23 mouse cellular contexts compared by ENCODE assay signal in genomic region chr4:59197462-59197861, GRCm38 (mm10). TPM values are rescaled to one million over a fixed set of nuclear protein-coding genes. Genes with fewer than 3 reads are reported as not detected.
DNase-seq lines count a peak whose midpoint lies in the region; ATAC-seq and TF ChIP-seq lines count a peak whose summit lies in the region.
"Had no signal": no experiment of that assay in that cellular context is flagged by ENCODE, and none has a peak within 500 bp of the region (broad histone marks: within the 10 kb centered on the region; RNA-seq: fewer than 3 reads in every experiment).

No protein-coding gene starts in this region.

- WGBS in limb, embryonic 12.5 days, result 68% methylated on average over 3 of the region's 3 CpGs
- WGBS in limb, embryonic 10.5 days, result 65% methylated on average over 3 of the region's 3 CpGs
- WGBS in liver, embryonic 11.5 days, result 95% methylated on average over 3 of the region's 3 CpGs
- 91% methylated on average over 3 of the region's 3 CpGs for WGBS in olfactory bulb, adult 2 months

- no peaks in the 10 kb centered on the region for H3K27me3 ChIP-seq in limb, embryonic 12.5 days
- no peaks in the 10 kb centered on the region for H3K27me3 ChIP-seq in limb, embryonic 10.5 days (ENCODE audit: low read depth, poor library complexity, severe bottlenecking)
- no peaks in the 10 kb centered on the region for H3K27me3 ChIP-seq in liver, embryonic 11.5 days (replicated peaks; ENCODE audit: control insufficient read depth, insufficient read depth, low read length)
- H3K27me3 ChIP-seq: stomach, embryonic 15.5 days had no signal

- H3K27ac ChIP-seq in limb, embryonic 12.5 days, result peak overlapping the region; percentile 89
- no peak overlapping the region for H3K27ac ChIP-seq in limb, embryonic 10.5 days
- peak overlapping the region; percentile 28 for H3K27ac ChIP-seq in embryonic fibroblast, embryonic 13.5 days (ENCODE audit: insufficient read depth, low read length)
- peak overlapping the region; percentile 64; the same call in 1 of the 2 replicates for H3K27ac ChIP-seq in liver, embryonic 11.5 days (ENCODE audit: low read depth, low read length)
- H3K27ac ChIP-seq in olfactory bulb, adult 2 months (ENCODE audit: insufficient read depth, low read depth, low read length), result peak overlapping the region; percentile 40; the same call in 1 of the 2 replicates
- H3K27ac ChIP-seq: heart, adult 2 months; stomach, embryonic 15.5 days had no signal

- no peak for DNase-seq in limb, embryonic 10.5 days (ENCODE audit: low spot score)
- no peak for DNase-seq in liver, embryonic 11.5 days (ENCODE audit: low spot score)
- DNase-seq in layer of hippocampus, postnatal 36 days, result no peak
- no peak for DNase-seq in testis, postnatal 14 days (ENCODE audit: low spot score)
- DNase-seq: cerebellum, postnatal 14 days; forebrain, postnatal 0 days; heart, adult 2 months; kidney, adult 11 months; kidney, postnatal 25 days; lung, adult 2 months; lung, postnatal 36 days; retina, postnatal 1 day; spleen, adult 18-20 months; thymus, postnatal 14 days had no signal

- H3K4me1 ChIP-seq in limb, embryonic 12.5 days (replicated peaks), result peaks cover 61% of the 10 kb centered on the region
- peaks cover 35% of the 10 kb centered on the region for H3K4me1 ChIP-seq in limb, embryonic 10.5 days
- H3K4me1 ChIP-seq in embryonic fibroblast, embryonic 13.5 days (ENCODE audit: control insufficient read depth, insufficient read depth, low read length), result peaks cover 39% of the 10 kb centered on the region
- peaks cover 73% of the 10 kb centered on the region for H3K4me1 ChIP-seq in liver, embryonic 11.5 days (replicated peaks; ENCODE audit: control insufficient read depth, insufficient read depth, low read length)
- peaks cover 29% of the 10 kb centered on the region for H3K4me1 ChIP-seq in olfactory bulb, adult 2 months (ENCODE audit: control insufficient read depth, insufficient read depth, low read length)

- no peak overlapping the region for H3K4me3 ChIP-seq in limb, embryonic 12.5 days (replicated peaks)
- no peak overlapping the region for H3K4me3 ChIP-seq in limb, embryonic 10.5 days
- H3K4me3 ChIP-seq in embryonic fibroblast, embryonic 13.5 days (ENCODE audit: insufficient read depth, low read length), result no peak overlapping the region
- no peak overlapping the region for H3K4me3 ChIP-seq in liver, embryonic 11.5 days (ENCODE audit: low read depth, low read length)
- no peak overlapping the region for H3K4me3 ChIP-seq in olfactory bulb, adult 2 months (ENCODE audit: insufficient read depth, low read depth, low read length)
- H3K4me3 ChIP-seq: heart, adult 2 months; hindbrain, embryonic 10.5 days; midbrain, embryonic 10.5 days; stomach, embryonic 15.5 days had no signal

- TF ChIP-seq POLR2A in embryonic fibroblast, embryonic 13.5 days (IDR thresholded peaks at IDR 0.05; ENCODE audit: low read depth, low read length), result no peak
- no peak for TF ChIP-seq POLR2A in olfactory bulb, adult 2 months (IDR thresholded peaks at IDR 0.05; ENCODE audit: insufficient read depth, low read depth, low read length)

- no peaks in the 10 kb centered on the region for H3K9me3 ChIP-seq in limb, embryonic 12.5 days
- no peaks in the 10 kb centered on the region for H3K9me3 ChIP-seq in limb, embryonic 10.5 days (replicated peaks)
- H3K9me3 ChIP-seq in liver, embryonic 11.5 days (ENCODE audit: control insufficient read depth, low read length), result no peaks in the 10 kb centered on the region
- H3K9me3 ChIP-seq: hindbrain, embryonic 10.5 days; midbrain, embryonic 10.5 days; stomach, embryonic 15.5 days had no signal

- peak overlapping the region; percentile 40 for H3K4me2 ChIP-seq in limb, embryonic 12.5 days
- H3K4me2 ChIP-seq in liver, embryonic 11.5 days, result peak overlapping the region; percentile 59
- H3K4me2 ChIP-seq: stomach, embryonic 15.5 days had no signal

- peak; percentile 60; the same call in 1 of the 2 replicates for ATAC-seq in limb, embryonic 12.5 days (ENCODE audit: insufficient number of reproducible peaks, insufficient read depth, low FRiP score, low TSS enrichment, low read depth)
- ATAC-seq in liver, embryonic 11.5 days (replicated peaks; ENCODE audit: low FRiP score), result no peak
- ATAC-seq: forebrain, postnatal 0 days had no signal

- TF ChIP-seq CTCF in embryonic fibroblast, embryonic 13.5 days (IDR thresholded peaks at IDR 0.05; ENCODE audit: borderline replicate concordance, insufficient read depth, low read length), result no peak
- TF ChIP-seq CTCF in olfactory bulb, adult 2 months (IDR thresholded peaks at IDR 0.05; ENCODE audit: insufficient read depth, low read depth, low read length), result no peak

- no peaks in the 10 kb centered on the region for H3K36me3 ChIP-seq in limb, embryonic 12.5 days
- H3K36me3 ChIP-seq in limb, embryonic 10.5 days, result no peaks in the 10 kb centered on the region
- no peaks in the 10 kb centered on the region for H3K36me3 ChIP-seq in liver, embryonic 11.5 days (ENCODE audit: control insufficient read depth, insufficient read depth, low read length)
- H3K36me3 ChIP-seq: midbrain, embryonic 10.5 days; stomach, embryonic 15.5 days had no signal

- H3K9ac ChIP-seq in limb, embryonic 12.5 days (replicated peaks), result 0 out of 2 replicates have a peak overlapping the region, but pooled peaks have one; percentile 8
- H3K9ac ChIP-seq in liver, embryonic 11.5 days (ENCODE audit: low read depth, low read length), result no peak overlapping the region
- H3K9ac ChIP-seq: forebrain, postnatal 0 days; stomach, embryonic 15.5 days had no signal

RNA-seq across cellular contexts. Expression of gene Ugcg, which starts 8.4 kb away (rescaled TPM):
- 14.2 and 15.1 TPM in 2 replicates for polyA plus RNA-seq in limb, embryonic 12.5 days (2016; fragmentation: Nextera tagmentation; extraction: Ambion mirVana)
- polyA plus RNA-seq in limb, embryonic 10.5 days (2016; fragmentation: Nextera tagmentation; extraction: Ambion mirVana), result 8.7 and 9.2 TPM in 2 replicates
- polyA plus RNA-seq in embryonic fibroblast, embryonic 13.5 days (2011; ENCODE audit: insufficient read length, low read depth, missing spikeins), result 87.0 and 107 TPM in 2 replicates
- polyA plus RNA-seq in liver, embryonic 11.5 days (2014; fragmentation: Nextera tagmentation; extraction: Ambion mirVana), result 25.9 and 26.1 TPM in 2 replicates
- polyA plus RNA-seq in olfactory bulb, adult 2 months (2012; ENCODE audit: insufficient read depth, insufficient read length, low replicate concordance, missing spikeins), result 114 TPM in 1 of 2 replicates, not detected in the other
- 10 to 100 TPM; 67.3 to 75.2 TPM for total RNA-seq in layer of hippocampus, postnatal 36 days (2021)

RNA-seq across cellular contexts. Expression of gene AI481877, which starts 58.7 kb away (rescaled TPM):
- 0.04 TPM in 1 of 2 replicates, not detected in the other for polyA plus RNA-seq in limb, embryonic 12.5 days (2016; fragmentation: Nextera tagmentation; extraction: Ambion mirVana)
- not detected in 2 replicates for polyA plus RNA-seq in limb, embryonic 10.5 days (2016; fragmentation: Nextera tagmentation; extraction: Ambion mirVana)
- polyA plus RNA-seq in embryonic fibroblast, embryonic 13.5 days (2011; ENCODE audit: insufficient read length, low read depth, missing spikeins), result not detected in 2 replicates
- not detected in 2 replicates for polyA plus RNA-seq in liver, embryonic 11.5 days (2014; fragmentation: Nextera tagmentation; extraction: Ambion mirVana)
- polyA plus RNA-seq in olfactory bulb, adult 2 months (2012; ENCODE audit: insufficient read depth, insufficient read length, low replicate concordance, missing spikeins), result not detected in 2 replicates
- total RNA-seq in layer of hippocampus, postnatal 36 days (2021), result not detected
- total RNA-seq: forebrain, postnatal 0 days; gastrocnemius, adult 8-10 months; heart, adult 2 months; neutrophil, adult 5-6 weeks had no signal
- polyA plus RNA-seq: forebrain, postnatal 0 days; heart, adult 2 months; heart, embryonic 16.5 days; hindbrain, embryonic 10.5 days; midbrain, embryonic 10.5 days; stomach, embryonic 15.5 days had no signal
